In genomic region chr19:29302119-29302518, GRCm38 (mm10) we compare ENCODE assay signal across 40 mouse cellular contexts. TPM values are rescaled to one million over a fixed set of nuclear protein-coding genes. Genes with fewer than 3 reads are reported as not detected.
"Had no signal": no experiment of that assay in that cellular context is flagged by ENCODE, and none has a peak within 500 bp of the region (broad histone marks: within the 10 kb centered on the region; RNA-seq: fewer than 3 reads in every experiment).

No protein-coding gene starts in this region.

- H3K4me2 ChIP-seq: heart, embryonic 11.5 days; heart, embryonic 12.5 days; heart, embryonic 13.5 days; heart, embryonic 15.5 days; hindbrain, embryonic 12.5 days; hindbrain, embryonic 13.5 days; hindbrain, embryonic 14.5 days; hindbrain, embryonic 15.5 days; intestine, embryonic 15.5 days; kidney, embryonic 15.5 days had no signal

- DNase-seq: heart, postnatal 10 days; heart, postnatal 14 days; heart, postnatal 36 days; heart, postnatal 4 days; kidney, adult 11 months; kidney, adult 18-20 months; kidney, adult 2 months; kidney, adult 8-10 months; kidney, adult 9 months; kidney, postnatal 10 days; kidney, postnatal 14 days; kidney, postnatal 25 days; kidney, postnatal 36 days; kidney, postnatal 4 days; layer of hippocampus, adult 9-11 months; layer of hippocampus, postnatal 36 days had no signal

- H3K4me3 ChIP-seq: heart, embryonic 10.5 days; heart, embryonic 12.5 days; heart, embryonic 13.5 days; heart, embryonic 15.5 days; hindbrain, embryonic 10.5 days; hindbrain, embryonic 12.5 days; hindbrain, embryonic 13.5 days; hindbrain, embryonic 15.5 days; intestine, embryonic 15.5 days; kidney, embryonic 15.5 days; layer of hippocampus, adult 2 months; left cerebral cortex, adult 2 months had no signal

- H3K4me1 ChIP-seq: heart, embryonic 12.5 days; heart, embryonic 13.5 days; heart, embryonic 15.5 days; hindbrain, embryonic 10.5 days; hindbrain, embryonic 12.5 days; hindbrain, embryonic 13.5 days; hindbrain, embryonic 15.5 days; intestine, embryonic 15.5 days; kidney, embryonic 15.5 days had no signal

- H3K27ac ChIP-seq: heart, embryonic 10.5 days; heart, embryonic 13.5 days; heart, embryonic 15.5 days; hindbrain, embryonic 10.5 days; hindbrain, embryonic 12.5 days; hindbrain, embryonic 13.5 days; hindbrain, embryonic 14.5 days; hindbrain, embryonic 15.5 days; hindbrain, postnatal 0 days; intestine, embryonic 15.5 days; kidney, embryonic 15.5 days; kidney, postnatal 0 days; layer of hippocampus, adult 2 months; left cerebral cortex, adult 2 months had no signal

- H3K9ac ChIP-seq: heart, embryonic 12.5 days; heart, embryonic 13.5 days; heart, embryonic 15.5 days; hindbrain, embryonic 12.5 days; hindbrain, embryonic 13.5 days; hindbrain, embryonic 14.5 days; hindbrain, embryonic 15.5 days; intestine, embryonic 15.5 days; kidney, embryonic 15.5 days had no signal

- H3K27me3 ChIP-seq: heart, embryonic 12.5 days; heart, embryonic 13.5 days; heart, embryonic 15.5 days; hindbrain, embryonic 12.5 days; hindbrain, embryonic 13.5 days; hindbrain, embryonic 15.5 days; intestine, embryonic 15.5 days; kidney, embryonic 15.5 days had no signal

- H3K9me3 ChIP-seq: heart, embryonic 10.5 days; heart, embryonic 12.5 days; heart, embryonic 13.5 days; heart, embryonic 15.5 days; hindbrain, embryonic 10.5 days; hindbrain, embryonic 12.5 days; hindbrain, embryonic 13.5 days; hindbrain, embryonic 15.5 days; intestine, embryonic 15.5 days; kidney, embryonic 15.5 days had no signal

RNA-seq across cellular contexts. Expression of gene Insl6, which starts 23.0 kb away (rescaled TPM):
- total RNA-seq: heart, postnatal 36 days; hindbrain, postnatal 0 days; layer of hippocampus, postnatal 36 days had no signal

RNA-seq across cellular contexts. Expression of gene Rln1, which starts 32.4 kb away (rescaled TPM):
- total RNA-seq: heart, postnatal 10 days; heart, postnatal 14 days; heart, postnatal 25 days; heart, postnatal 36 days; hematopoietic stem cell, adult 5-6 weeks had no signal
- polyA plus RNA-seq: heart, embryonic 16.5 days; inflammation-experienced regulatory T-cells, adult 6 months; intestine, embryonic 16.5 days; intestine, postnatal 0 days; kidney, embryonic 14.5 days; large intestine, adult 2 months had no signal
